Mouse (Mus musculus): ENCODE data around the gene Gm21083.
"Not testable (repeated sequence)": the region's sequence is repeated elsewhere in the genome, so short reads cannot be mapped to it uniquely, and the experiment has no call there.

The Gm21083 gene

DNA sequence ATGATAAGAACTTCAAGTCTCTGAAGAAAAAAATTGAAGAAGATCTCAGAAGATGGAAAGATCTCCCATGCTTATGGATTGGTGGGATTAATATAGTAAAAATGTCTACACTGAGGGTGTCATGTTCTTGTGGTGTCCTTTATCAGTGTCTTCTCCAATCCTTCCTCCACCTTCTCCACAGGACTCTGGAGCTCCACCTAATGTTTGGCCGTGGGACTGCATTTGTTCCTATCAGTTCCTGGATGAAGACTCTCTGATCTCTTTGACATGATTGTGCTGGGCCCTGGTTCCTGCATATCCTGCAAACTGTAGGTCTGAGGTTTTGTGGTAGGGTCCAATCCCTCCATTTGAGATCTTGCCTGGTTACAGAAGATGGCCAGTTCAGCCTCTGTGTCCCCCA lies 51.0 kb downstream of the Gm21083 start:
- not testable (repeated sequence) for DNase-seq (ENCODE audit: low read depth, low spot score)

DNA sequence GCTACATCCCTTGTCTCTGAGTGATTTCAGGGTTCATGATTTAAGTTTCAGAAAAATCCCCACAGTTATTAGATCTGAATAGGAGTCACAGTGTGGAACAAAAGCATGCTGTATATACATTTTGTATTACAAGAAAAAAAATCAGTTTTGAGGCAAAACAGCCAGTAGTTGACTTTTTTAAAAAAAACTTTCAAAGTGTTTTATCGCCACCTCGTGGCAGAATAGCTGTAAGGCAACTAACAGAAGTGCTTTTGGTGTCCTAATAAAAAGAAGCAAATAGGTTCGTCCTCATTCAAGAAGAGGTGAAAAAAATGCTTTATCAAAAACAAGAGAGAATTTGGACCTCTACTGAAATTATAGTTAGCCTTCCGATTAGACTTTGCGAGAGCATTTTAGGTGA lies 52.9 kb downstream of the Gm21083 start:
- not testable (repeated sequence) for DNase-seq (ENCODE audit: low read depth, low spot score)

Data from CD4-positive helper T cell, adult 2 months (primary cell).